Mouse (Mus musculus) lung, postnatal 25 days (tissue): Measurements from ENCODE around the gene Psme3.
A peak's percentile ranks its signal among the peaks of the same experiment; 100 is the strongest.

Source experiments
- DNase-seq: peaks from one replicate; pipeline ENCODE4 v3.0.0; 2022; ENCODE audit warnings: low spot score

Gene Psme3

DNA sequence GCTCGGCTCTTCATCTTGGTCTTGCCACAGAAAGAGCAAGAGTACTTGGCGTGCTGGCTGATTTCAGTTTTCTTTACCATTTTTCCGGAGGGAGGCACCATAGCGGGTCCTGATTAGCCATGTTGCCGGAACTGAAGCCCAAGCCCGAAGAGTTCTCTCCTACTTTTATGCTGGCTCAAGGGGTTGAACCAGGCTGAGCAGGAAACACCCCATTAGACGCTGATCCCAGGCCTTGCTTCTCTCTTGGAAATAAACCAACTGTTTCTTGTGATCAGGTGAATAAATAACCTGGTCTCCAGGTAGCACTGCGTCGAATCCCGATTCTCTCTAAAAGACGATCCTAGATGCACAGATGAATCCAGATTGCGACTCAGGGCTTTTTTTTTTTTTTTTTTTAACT lies 37.4 kb downstream of the Psme3 start:
- DNase-seq, result no peak

DNA sequence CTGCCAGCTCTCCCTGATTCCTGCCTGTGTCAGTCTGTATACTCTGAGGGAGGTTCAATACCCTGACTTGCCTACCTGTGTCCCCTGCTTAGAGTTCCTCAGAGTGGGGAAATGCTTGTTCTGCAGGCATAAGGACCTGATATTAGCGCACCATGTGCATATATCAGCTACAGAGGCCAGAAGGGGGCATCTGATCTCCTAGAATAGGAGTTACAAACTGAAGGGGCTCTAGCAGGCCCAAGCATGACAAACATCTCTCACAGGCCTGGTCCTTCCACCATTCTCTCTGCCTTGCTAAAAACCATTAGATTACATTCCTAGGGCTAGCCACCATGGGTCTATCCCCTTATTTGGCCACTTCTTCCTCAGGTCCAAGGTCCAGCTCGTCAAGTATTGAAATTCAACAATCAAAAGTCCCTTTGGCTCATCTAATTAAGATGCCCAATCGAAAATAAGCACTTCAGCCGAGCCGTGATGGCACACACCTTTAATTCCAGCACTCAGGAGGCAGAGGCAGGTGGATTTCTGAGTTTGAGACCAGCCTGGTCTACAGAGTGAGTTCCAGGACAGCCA lies 38.5 kb downstream of the Psme3 start:
- DNase-seq, result no peak

DNA sequence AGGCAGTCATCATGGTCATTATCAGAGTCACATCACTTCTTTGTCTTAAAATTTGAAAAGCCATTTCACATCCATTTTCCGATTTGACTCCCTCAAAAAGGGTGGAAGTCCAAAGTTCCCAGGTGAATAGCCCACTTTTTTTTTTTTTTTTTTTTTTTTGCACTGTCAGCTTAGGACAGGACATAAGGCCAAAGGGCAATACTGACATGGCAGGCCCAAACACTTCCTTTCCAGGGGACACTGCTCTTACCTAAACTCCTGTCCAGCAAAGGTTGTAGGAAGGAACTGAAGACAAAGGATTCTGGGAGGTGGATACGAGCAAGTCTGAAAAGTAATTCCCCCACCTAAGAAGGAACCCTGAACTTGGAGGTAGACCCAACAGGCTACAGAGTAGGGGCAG lies 39.9 kb downstream of the Psme3 start:
- DNase-seq, result no peak

DNA sequence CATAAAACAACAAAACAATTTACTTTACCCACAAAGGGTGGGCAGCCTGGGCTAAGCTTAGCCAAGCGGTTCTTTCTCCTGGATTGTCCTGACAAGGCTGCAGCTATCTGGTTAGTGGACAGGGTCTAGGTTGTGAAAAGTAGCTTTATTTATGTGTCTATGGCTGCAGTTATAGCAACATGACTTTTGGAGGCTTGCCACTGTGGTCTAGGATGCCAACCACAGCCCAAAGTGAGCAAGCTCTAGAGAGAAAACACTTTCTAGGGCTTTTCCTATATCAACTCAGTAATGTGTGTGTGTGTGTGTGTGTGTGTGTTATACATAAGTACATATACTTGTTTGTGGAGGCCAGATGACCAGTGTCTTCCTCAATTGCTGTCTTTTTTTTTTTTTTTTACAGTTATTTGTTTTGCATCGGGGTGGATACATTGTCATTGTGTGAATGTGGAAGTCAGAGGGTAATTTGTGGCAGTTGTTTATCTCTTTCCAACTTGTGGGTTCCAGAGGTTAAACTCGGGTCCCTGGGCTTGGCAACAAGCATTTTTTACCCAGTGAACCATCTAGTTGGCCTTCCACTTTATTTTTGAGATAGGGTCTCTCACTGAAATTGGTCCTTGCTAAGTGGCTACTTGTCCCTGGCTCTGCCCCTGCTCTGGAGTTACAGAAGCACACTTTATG lies 41.6 kb downstream of the Psme3 start:
- DNase-seq, result no peak

- DNase-seq, result no peak
These were observed 43.8 kb downstream of the Psme3 start for GRCm38 (mm10) chr11:101359776-101360175.

DNA sequence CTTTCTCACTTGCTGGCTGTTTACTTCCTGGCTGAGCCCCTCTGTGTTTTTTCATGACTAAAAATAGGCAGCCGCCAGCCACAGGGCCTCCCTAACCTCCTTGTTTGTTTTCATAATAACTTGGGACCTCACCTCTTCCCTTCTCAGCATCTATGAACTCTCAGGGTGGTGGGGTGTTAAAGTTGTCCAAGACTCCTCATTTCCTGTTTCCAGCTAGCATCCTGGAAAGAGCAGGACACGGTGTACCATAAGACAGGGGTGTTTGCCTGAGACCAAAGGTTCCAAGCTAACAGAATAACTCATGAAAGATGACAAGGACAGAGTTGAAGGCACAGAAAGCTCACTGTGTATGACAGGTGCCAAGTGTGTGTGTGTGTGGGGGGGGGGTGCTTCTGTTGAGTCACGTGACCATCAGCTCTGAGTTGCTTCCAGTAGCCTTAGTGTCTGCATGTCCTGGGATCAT lies 44.7 kb downstream of the Psme3 start:
- peak; percentile 50 for DNase-seq

GRCm38 (mm10) chr11:101364531-101364931 lies 48.5 kb downstream of the Psme3 start:
- DNase-seq, result no peak

DNA sequence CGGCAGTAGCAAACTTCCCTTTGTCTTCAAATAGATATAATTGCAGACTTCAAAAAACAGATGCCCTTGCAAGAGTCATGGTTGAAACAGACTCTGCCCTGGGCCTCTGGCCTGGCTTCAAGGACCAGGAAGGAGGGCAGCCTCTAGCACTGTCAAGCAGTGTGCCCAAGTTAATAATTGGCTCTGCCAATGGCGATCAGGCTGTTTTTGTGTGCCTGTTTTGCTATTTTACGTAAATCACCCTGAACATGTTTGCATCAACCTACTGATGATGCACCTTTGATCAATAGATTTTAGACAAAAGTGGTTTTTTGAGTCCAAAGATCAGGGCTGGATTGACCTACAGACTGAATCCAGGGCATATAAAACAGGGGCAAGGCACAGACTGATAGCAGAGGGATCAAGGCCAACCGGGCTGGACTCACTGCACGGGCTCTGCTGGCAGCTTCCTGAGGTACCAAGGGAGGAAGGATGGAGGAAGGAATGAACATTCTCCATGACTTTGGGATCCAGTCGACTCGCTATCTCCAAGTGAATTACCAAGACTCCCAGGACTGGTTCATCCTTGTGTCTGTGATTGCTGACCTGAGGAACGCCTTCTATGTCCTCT lies 51.4 kb downstream of the Psme3 start, which contains the start of gene G6pc:
Gene G6pc, plus strand, starts transcription at position 236 of the 610 bp plus-strand sequence.
- no peak for DNase-seq

DNA sequence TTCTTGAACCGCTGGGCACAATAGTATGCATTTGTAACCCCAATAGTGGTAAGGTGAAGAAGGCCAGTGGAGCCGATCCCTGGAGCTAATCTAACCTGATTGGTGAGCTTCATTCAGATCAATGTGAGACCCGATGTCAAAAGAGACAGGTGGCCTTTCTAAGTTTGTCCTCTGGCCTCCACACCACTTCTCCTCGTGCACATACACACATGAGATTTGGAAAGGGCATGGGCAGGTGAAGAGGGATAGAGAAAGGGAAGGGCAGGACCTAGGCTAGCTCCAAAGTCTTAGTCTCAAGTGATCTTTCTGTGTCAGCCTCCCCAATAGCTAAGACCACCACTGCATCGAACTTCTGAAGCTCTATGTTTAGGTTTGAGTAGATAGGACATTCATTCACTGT lies 54.1 kb downstream of the Psme3 start:
- DNase-seq, result no peak
